Mouse (Mus musculus) ES-E14 (cell line): ENCODE data around the gene Robo3. TPM values are rescaled to one million over a fixed set of nuclear protein-coding genes. Genes with fewer than 3 reads are reported as not detected.

Experiments used
- DNase-seq: peaks from one replicate; pipeline ENCODE4 v3.0.0-alpha.2; 2013; ENCODE audit warnings: low read depth, low spot score
- H3K27ac ChIP-seq: 2 replicates; pipeline ENCODE4 v1.5.1; 2012; ENCODE audit warnings: low read depth, mild to moderate bottlenecking, low read length, moderate library complexity, mixed read lengths; ENCODE audit not compliant: poor library complexity, insufficient read depth, severe bottlenecking
- H3K36me3 ChIP-seq: 2 replicates; pipeline ENCODE4 v1.6.1; 2012; ENCODE audit warnings: mild to moderate bottlenecking, low read length, moderate library complexity, mixed read lengths; ENCODE audit not compliant: control insufficient read depth, poor library complexity, insufficient read depth, severe bottlenecking
- H3K4me1 ChIP-seq, 2 experiments: fragments of 150-350 bp in 1 of 2; sonication (generic) in 1 of 2; 2 replicates each; pipeline ENCODE4 v1.6.1; 2012; ENCODE audit warnings: low read length in 2 of 2, mild to moderate bottlenecking in 1 of 2, mixed read lengths in 1 of 2; ENCODE audit not compliant: control insufficient read depth in 2 of 2, insufficient read depth in 2 of 2, poor library complexity in 1 of 2
- H3K4me3 ChIP-seq, 2 experiments: fragments of 150-350 bp in 1 of 2; sonication (generic) in 1 of 2; 2 replicates each; pipeline ENCODE4 v1.5.1; 2012; ENCODE audit warnings: low read length in 2 of 2, low read depth in 1 of 2, mild to moderate bottlenecking in 1 of 2, mixed read lengths in 1 of 2; ENCODE audit not compliant: insufficient read depth in 1 of 2, poor library complexity in 1 of 2, severe bottlenecking in 1 of 2
- H3K9ac ChIP-seq: 2 replicates; pipeline ENCODE4 v1.6.1; 2012; ENCODE audit warnings: low read depth, mild to moderate bottlenecking, low read length, mixed read lengths; ENCODE audit not compliant: poor library complexity, insufficient read depth, severe bottlenecking
- H3K9me3 ChIP-seq: fragments of 150-350 bp; sonication (generic); 2 replicates; pipeline ENCODE4 v1.6.1; 2012; ENCODE audit warnings: low read depth, mild to moderate bottlenecking, low read length; ENCODE audit not compliant: control insufficient read depth, insufficient read depth
- CHD2 ChIP-seq: IDR thresholded peaks from 2 replicates; pipeline ENCODE4 v1.6.1; 2014; ENCODE audit warnings: mild to moderate bottlenecking, low read depth, low read length, inconsistent platforms
- HCFC1 ChIP-seq: IDR thresholded peaks from 2 replicates; pipeline ENCODE4 v1.6.1; 2012; ENCODE audit warnings: low read length, inconsistent platforms, borderline replicate concordance; ENCODE audit not compliant: insufficient read depth
- MAFK ChIP-seq: IDR thresholded peaks from 2 replicates; pipeline ENCODE4 v1.6.1; 2014; ENCODE audit warnings: mild to moderate bottlenecking, low read depth, low read length, inconsistent platforms; ENCODE audit not compliant: insufficient read depth
- ZC3H11A ChIP-seq: IDR thresholded peaks from 2 replicates; pipeline ENCODE4 v1.6.1; 2012; ENCODE audit warnings: low read depth, mild to moderate bottlenecking, inconsistent platforms, low read length, borderline replicate concordance
- ZNF384 ChIP-seq: IDR thresholded peaks from 2 replicates; pipeline ENCODE4 v1.6.1; 2012; ENCODE audit warnings: low read depth, low read length, inconsistent platforms
- in situ Hi-C, 2 experiments: fragments of 600-800 bp; cut with MboI; formaldehyde crosslinking; loops; one replicate each; pipeline ENCODE4 v1.15.1; 2025; ENCODE audit warnings: low sequenced_read_pairs in 2 of 2, inconsistent platforms in 1 of 2; ENCODE audit not compliant: unreplicated experiment in 2 of 2
- total RNA-seq: library from RNA; depleted of rRNA; stranded (reverse); fragments of 300-350 nt; gene quantifications from 2 replicates; pipeline ENCODE4 v1.2.3, GENCODE M21; 2012

Robo3 gene
- total RNA-seq, 1 experiment, result 1.2 TPM

DNA sequence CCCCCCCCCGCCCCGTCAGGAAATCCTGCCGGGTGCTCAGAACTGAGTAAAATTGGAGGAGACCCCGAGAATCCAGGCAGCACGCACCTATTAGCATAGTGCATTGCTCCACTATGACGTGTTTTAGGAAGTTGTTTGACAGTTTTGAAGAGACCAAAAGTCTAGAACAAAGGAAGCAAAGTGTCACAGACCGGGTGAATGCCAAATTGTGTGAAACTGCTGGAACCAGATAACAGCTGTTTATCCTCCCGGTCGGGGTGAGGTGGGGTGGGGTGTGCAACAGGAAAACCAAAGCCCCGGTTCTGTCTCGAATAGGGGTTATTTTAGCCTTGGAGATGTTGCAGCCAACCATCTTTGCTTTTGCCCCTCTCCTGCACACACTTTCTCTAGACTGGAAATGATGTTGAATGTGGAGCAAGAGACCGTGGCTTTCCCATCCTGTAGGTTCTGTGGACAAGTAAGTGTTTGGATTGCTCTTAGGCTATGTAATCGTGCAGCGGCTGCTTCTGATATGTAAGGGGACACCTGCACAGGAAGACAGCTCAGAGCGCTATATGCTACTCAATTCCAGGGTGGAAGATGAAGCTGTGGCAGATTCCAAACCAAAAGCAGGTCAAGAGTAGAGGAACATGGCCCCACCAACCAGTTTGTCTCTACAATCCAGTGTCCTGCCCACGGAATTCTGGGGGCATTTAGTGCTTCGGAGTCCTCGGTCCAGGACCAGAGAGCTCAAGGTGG is 946 bp upstream of the Robo3 start:
- Histone ChIP-seq H3K9ac (no peak overlapping the region), H3K4me1 (peaks cover 3 to 8% of the 10 kb centered on the region in 2 experiments; a peak in 2 of 4 replicates), H3K36me3 (no peaks in the 10 kb centered on the region), H3K27ac (no peak overlapping the region), H3K4me3 (no peak overlapping the region), H3K9me3 (no peaks in the 10 kb centered on the region)
- in situ Hi-C loops, result loop anchor here in 1 of 2 experiments (10.0 kb wide), 1 partner anchor 111 kb away; no protein-coding TSS in a partner anchor
- DNase-seq, result no peak
- TF ChIP-seq ZNF384 (no peak), CHD2 (no peak)

DNA sequence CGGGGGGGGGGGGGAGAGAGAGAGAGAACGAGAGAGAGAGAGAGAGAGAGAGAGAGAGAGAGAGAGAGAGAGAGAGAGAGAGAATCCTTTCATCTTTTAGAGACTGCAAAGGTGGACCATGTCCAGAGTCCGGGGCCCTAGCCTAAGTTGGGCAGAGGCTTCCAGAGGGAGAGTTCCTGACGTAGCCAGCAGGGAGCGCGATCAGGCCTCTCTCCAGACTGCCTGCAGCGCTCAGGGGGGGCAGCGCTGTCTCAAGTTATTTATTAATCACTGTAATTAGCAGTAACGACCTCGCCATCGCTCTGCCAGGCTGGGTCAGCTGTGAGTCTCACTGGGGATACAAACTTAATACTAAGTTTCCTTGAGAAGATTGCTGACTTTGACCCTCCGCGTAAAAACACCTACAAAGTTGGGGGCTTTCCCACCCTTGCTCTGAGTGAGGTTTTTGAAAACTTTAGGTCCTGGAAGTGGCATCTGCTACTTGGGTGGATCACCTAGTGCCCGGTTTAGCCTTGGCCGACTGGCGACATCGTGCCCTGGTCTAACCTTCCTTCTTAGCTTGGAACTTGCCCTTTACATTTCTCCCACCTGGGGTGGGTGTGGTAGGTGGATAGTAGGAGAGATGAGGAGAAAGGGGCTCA is 900 bp downstream of the Robo3 start:
- Histone ChIP-seq H3K9ac (no peak overlapping the region), H3K9me3 (no peaks in the 10 kb centered on the region), H3K4me1 (peaks cover 3 to 8% of the 10 kb centered on the region in 2 experiments; a peak in 2 of 4 replicates), H3K36me3 (no peaks in the 10 kb centered on the region), H3K4me3 (no peak overlapping the region; a peak in 1 of 4 replicates), H3K27ac (no peak overlapping the region)
- no peak for DNase-seq
- in situ Hi-C loops, result loop anchor here in 1 of 2 experiments (10.0 kb wide), 1 partner anchor 113 kb away; no protein-coding TSS in a partner anchor
- TF ChIP-seq MAFK, result no peak
- no peak for TF ChIP-seq HCFC1
- no peak for TF ChIP-seq ZNF384
- no peak for TF ChIP-seq CHD2
- no peak for TF ChIP-seq ZC3H11A

- in situ Hi-C loops, result loop anchor here in 1 of 2 experiments (10.0 kb wide), 1 partner anchor 114 kb away; no protein-coding TSS in a partner anchor
- Histone ChIP-seq H3K4me1 (peaks cover 3 to 8% of the 10 kb centered on the region in 2 experiments; a peak in 2 of 4 replicates), H3K9ac (no peak overlapping the region), H3K9me3 (no peaks in the 10 kb centered on the region), H3K36me3 (no peaks in the 10 kb centered on the region), H3K27ac (no peak overlapping the region), H3K4me3 (no peak overlapping the region)
- TF ChIP-seq ZC3H11A (peak; percentile 93), CHD2 (no peak), MAFK (no peak)
- DNase-seq, result peak; percentile 91
Observed at GRCm38 (mm10) chr9:37430582-37430981, 2.5 kb downstream of the Robo3 start.

DNA sequence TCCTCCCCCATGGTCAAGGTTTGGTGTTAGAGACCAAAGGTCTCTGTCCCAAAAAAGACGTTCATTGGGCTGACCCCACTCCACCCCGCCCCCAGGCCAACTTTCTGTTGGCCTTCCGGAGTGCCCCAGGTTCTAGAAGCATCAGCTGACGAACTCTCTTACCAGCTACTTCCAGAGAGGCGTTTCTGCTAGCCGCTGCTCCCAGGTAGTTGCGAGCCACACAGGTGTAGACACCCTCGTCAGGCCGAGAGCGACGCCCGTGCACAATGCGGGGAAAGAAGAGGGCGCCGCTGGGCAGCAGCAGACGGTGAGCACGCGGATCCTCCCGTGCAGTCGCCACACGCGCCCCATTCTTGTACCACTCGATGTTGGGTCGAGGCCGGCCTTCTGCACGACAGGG is 3.7 kb downstream of the Robo3 start:
- Histone ChIP-seq H3K9ac (peak overlapping the region; percentile 32; the same call in 1 of the 2 replicates), H3K27ac (no peak overlapping the region), H3K36me3 (no peaks in the 10 kb centered on the region), H3K9me3 (no peaks in the 10 kb centered on the region), H3K4me3 (peak overlapping the region in 1 of 2 experiments; percentile 32; a peak in 1 of 4 replicates), H3K4me1 (peaks cover 3 to 5% of the 10 kb centered on the region in 2 experiments; a peak in 2 of 4 replicates)
- TF ChIP-seq HCFC1 (no peak), MAFK (no peak), CHD2 (no peak), ZNF384 (no peak), ZC3H11A (no peak)
- in situ Hi-C loops, result loop anchor here in 1 of 2 experiments (10.0 kb wide), 1 partner anchor 185 kb away; the partner anchor contains the start of gene Spa17
- DNase-seq, result no peak
